ENCODE assay signal across 20 mouse cellular contexts in the genomic region with DNA sequence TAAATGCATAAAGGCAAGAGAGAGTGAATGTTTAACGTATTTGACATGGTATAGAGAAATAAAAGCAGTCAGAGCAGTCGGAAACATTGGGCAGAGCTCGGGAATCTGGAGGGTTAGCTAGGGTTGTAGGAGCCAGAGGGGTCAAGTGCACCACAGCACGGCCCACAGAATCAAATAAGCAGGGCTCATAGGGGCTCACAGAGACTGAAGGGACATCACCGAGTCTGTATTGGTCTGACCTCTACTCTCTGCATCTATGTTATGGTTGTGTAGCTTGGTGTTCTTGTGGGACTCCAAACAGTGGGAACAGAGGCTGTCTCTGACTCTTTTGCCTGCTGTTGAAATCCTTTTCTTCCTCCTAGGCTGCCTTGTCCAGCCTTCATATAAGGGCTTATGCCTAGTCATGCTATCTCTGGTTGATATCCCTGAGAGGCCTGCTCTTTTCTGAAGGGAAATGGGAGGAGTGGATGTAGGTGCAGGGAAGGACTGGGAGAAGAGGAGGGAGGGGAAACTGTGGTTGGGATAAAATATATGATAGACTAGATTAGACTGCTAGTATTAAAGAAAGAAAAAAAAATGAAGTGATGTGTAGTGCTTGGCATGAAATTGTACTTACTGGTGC. TPM values are rescaled to one million over a fixed set of nuclear protein-coding genes. Genes with fewer than 3 reads are reported as not detected.
DNase-seq lines count a peak whose midpoint lies in the region; ATAC-seq and TF ChIP-seq lines count a peak whose summit lies in the region.
"Had no signal": no experiment of that assay in that cellular context is flagged by ENCODE, and none has a peak within 500 bp of the region (broad histone marks: within the 10 kb centered on the region; RNA-seq: fewer than 3 reads in every experiment).

No protein-coding gene starts in this region.

- no peak for DNase-seq in hindbrain, embryonic 10.5 days (ENCODE audit: low spot score)
- DNase-seq in c-Kit-positive CD71-positive TER-119-positive erythroid progenitor cells, embryonic 14.5 days (ENCODE audit: low spot score), result peak; percentile 23
- peak; percentile 20 for DNase-seq in liver, embryonic 13.5 days
- DNase-seq in liver, postnatal 0 days, result no peak
- DNase-seq in adrenal gland, postnatal 14 days, result no peak
- no peak for DNase-seq in cerebellum, adult 18-20 months
- no peak for DNase-seq in adrenal gland, postnatal 25 days
- DNase-seq: adrenal gland, adult 2 months; cerebellum, adult 2 months; cerebellum, postnatal 14 days; gastrocnemius, adult 2 months; gastrocnemius, postnatal 25 days; heart, postnatal 4 days had no signal

- peak; percentile 14; the same call in 1 of the 2 replicates for ATAC-seq in hindbrain, embryonic 16.5 days
- peak; percentile 81 for ATAC-seq in liver, embryonic 13.5 days (ENCODE audit: low read depth)
- ATAC-seq in liver, postnatal 0 days, result peak; percentile 47
- ATAC-seq: forebrain, embryonic 14.5 days; intestine, embryonic 15.5 days had no signal

- no peaks in the 10 kb centered on the region for H3K9me3 ChIP-seq in hindbrain, embryonic 16.5 days (ENCODE audit: control insufficient read depth, low read length)
- H3K9me3 ChIP-seq in hindbrain, embryonic 10.5 days, result no peaks in the 10 kb centered on the region
- no peaks in the 10 kb centered on the region for H3K9me3 ChIP-seq in liver, embryonic 13.5 days (replicated peaks)
- H3K9me3 ChIP-seq in liver, postnatal 0 days (ENCODE audit: low read length), result no peaks in the 10 kb centered on the region
- H3K9me3 ChIP-seq: embryonic facial prominence, embryonic 13.5 days; forebrain, embryonic 10.5 days; heart, embryonic 13.5 days; hindbrain, embryonic 13.5 days; intestine, embryonic 15.5 days had no signal

- 91% methylated on average over 5 of the region's 5 CpGs for WGBS in hindbrain, embryonic 16.5 days
- WGBS in hindbrain, embryonic 10.5 days, result 90% methylated on average over 5 of the region's 5 CpGs
- WGBS in liver, embryonic 13.5 days (ENCODE audit: insufficient replicate concordance), result 81% methylated on average over 5 of the region's 5 CpGs
- WGBS in liver, postnatal 0 days (ENCODE audit: insufficient replicate concordance), result 80% methylated on average over 5 of the region's 5 CpGs

- no peak overlapping the region for H3K4me3 ChIP-seq in hindbrain, embryonic 16.5 days (ENCODE audit: low read length)
- H3K4me3 ChIP-seq in hindbrain, embryonic 10.5 days, result no peak overlapping the region
- H3K4me3 ChIP-seq in liver, embryonic 13.5 days (replicated peaks), result no peak overlapping the region
- H3K4me3 ChIP-seq in liver, postnatal 0 days (ENCODE audit: low read depth, low read length), result no peak overlapping the region
- H3K4me3 ChIP-seq: embryonic facial prominence, embryonic 13.5 days; forebrain, embryonic 10.5 days; gastrocnemius, adult 2 months; heart, embryonic 13.5 days; hindbrain, embryonic 13.5 days; intestine, embryonic 15.5 days had no signal

- TF ChIP-seq EP300 in liver, postnatal 0 days (IDR thresholded peaks at IDR 0.05; ENCODE audit: low read depth), result no peak

- H3K36me3 ChIP-seq in hindbrain, embryonic 16.5 days (ENCODE audit: control insufficient read depth, insufficient read depth, low read length), result no peaks in the 10 kb centered on the region
- peaks cover 9% of the 10 kb centered on the region for H3K36me3 ChIP-seq in hindbrain, embryonic 10.5 days
- peaks cover 10% of the 10 kb centered on the region; the same call in 1 of the 2 replicates for H3K36me3 ChIP-seq in liver, embryonic 13.5 days
- H3K36me3 ChIP-seq in liver, postnatal 0 days (replicated peaks; ENCODE audit: insufficient read depth, low read length), result 0 out of 2 replicates have a peak, but pooled peaks cover 2% of the 10 kb centered on the region
- H3K36me3 ChIP-seq: hindbrain, embryonic 13.5 days; intestine, embryonic 15.5 days had no signal

- no peak overlapping the region for H3K27ac ChIP-seq in hindbrain, embryonic 16.5 days (ENCODE audit: low read depth, low read length)
- no peak overlapping the region for H3K27ac ChIP-seq in hindbrain, embryonic 10.5 days
- H3K27ac ChIP-seq in liver, embryonic 13.5 days, result peak overlapping the region; percentile 83
- no peak overlapping the region for H3K27ac ChIP-seq in liver, postnatal 0 days (ENCODE audit: low read depth)
- H3K27ac ChIP-seq: embryonic facial prominence, embryonic 13.5 days; forebrain, embryonic 10.5 days; gastrocnemius, adult 2 months; heart, embryonic 13.5 days; hindbrain, embryonic 13.5 days; intestine, embryonic 15.5 days had no signal

- H3K9ac ChIP-seq in hindbrain, embryonic 16.5 days (ENCODE audit: low read depth, low read length), result no peak overlapping the region
- H3K9ac ChIP-seq in liver, embryonic 13.5 days, result peak overlapping the region; percentile 43; the same call in 1 of the 2 replicates
- no peak overlapping the region for H3K9ac ChIP-seq in liver, postnatal 0 days (replicated peaks)
- H3K9ac ChIP-seq: embryonic facial prominence, embryonic 13.5 days; heart, embryonic 13.5 days; hindbrain, embryonic 13.5 days; intestine, embryonic 15.5 days had no signal

- TF ChIP-seq CTCF in liver, postnatal 0 days (IDR thresholded peaks at IDR 0.05; ENCODE audit: low read depth), result no peak

- H3K27me3 ChIP-seq in hindbrain, embryonic 16.5 days (replicated peaks; ENCODE audit: control insufficient read depth, insufficient read depth, low read length), result no peaks in the 10 kb centered on the region
- no peaks in the 10 kb centered on the region for H3K27me3 ChIP-seq in hindbrain, embryonic 10.5 days (ENCODE audit: insufficient read depth, poor library complexity, severe bottlenecking)
- H3K27me3 ChIP-seq in liver, embryonic 13.5 days, result no peaks in the 10 kb centered on the region
- H3K27me3 ChIP-seq in liver, postnatal 0 days (ENCODE audit: insufficient read depth, low read length), result no peaks in the 10 kb centered on the region
- H3K27me3 ChIP-seq: embryonic facial prominence, embryonic 13.5 days; heart, embryonic 13.5 days; hindbrain, embryonic 13.5 days; intestine, embryonic 15.5 days had no signal

- no peak overlapping the region for H3K4me2 ChIP-seq in hindbrain, embryonic 16.5 days (ENCODE audit: low read length)
- H3K4me2 ChIP-seq in liver, embryonic 13.5 days, result peak overlapping the region; percentile 33
- no peak overlapping the region for H3K4me2 ChIP-seq in liver, postnatal 0 days (ENCODE audit: low read depth, low read length)
- H3K4me2 ChIP-seq: embryonic facial prominence, embryonic 13.5 days; heart, embryonic 13.5 days; hindbrain, embryonic 13.5 days; intestine, embryonic 15.5 days had no signal

- H3K4me1 ChIP-seq in hindbrain, embryonic 16.5 days (ENCODE audit: control insufficient read depth, insufficient read depth, low read depth, low read length), result no peaks in the 10 kb centered on the region
- H3K4me1 ChIP-seq in hindbrain, embryonic 10.5 days (replicated peaks), result no peaks in the 10 kb centered on the region
- peaks cover 33% of the 10 kb centered on the region for H3K4me1 ChIP-seq in liver, embryonic 13.5 days (replicated peaks)
- H3K4me1 ChIP-seq in liver, postnatal 0 days (ENCODE audit: insufficient read depth), result no peaks in the 10 kb centered on the region
- H3K4me1 ChIP-seq: embryonic facial prominence, embryonic 13.5 days; hindbrain, embryonic 13.5 days; intestine, embryonic 15.5 days had no signal

RNA-seq across cellular contexts. Expression of gene Tbr1, which starts 43.4 kb away (rescaled TPM):
- 0.45 and 1.4 TPM in 2 replicates for polyA plus RNA-seq in hindbrain, embryonic 16.5 days (2015; fragmentation: Nextera tagmentation; extraction: Ambion mirVana)
- polyA plus RNA-seq in hindbrain, embryonic 10.5 days (2016; fragmentation: Nextera tagmentation; extraction: Ambion mirVana), result 0.30 TPM in 1 of 2 replicates, not detected in the other
- not detected in 2 replicates for polyA plus RNA-seq in liver, embryonic 13.5 days (2015; fragmentation: Nextera tagmentation; extraction: Ambion mirVana)
- polyA plus RNA-seq in liver, postnatal 0 days (2015; fragmentation: Nextera tagmentation; extraction: Ambion mirVana), result not detected in 2 replicates
- total RNA-seq in adrenal gland, postnatal 14 days (2021), result not detected in 2 replicates
- total RNA-seq in adrenal gland, postnatal 25 days (2021), result not detected in 2 replicates
- total RNA-seq: adrenal gland, adult 2 months; gastrocnemius, adult 2 months; gastrocnemius, postnatal 25 days; heart, postnatal 4 days had no signal
- polyA plus RNA-seq: intestine, embryonic 15.5 days had no signal

RNA-seq across cellular contexts. Expression of gene Psmd14, which starts 47.9 kb away (rescaled TPM):
- 179 and 183 TPM in 2 replicates for polyA plus RNA-seq in hindbrain, embryonic 16.5 days (2015; fragmentation: Nextera tagmentation; extraction: Ambion mirVana)
- polyA plus RNA-seq in hindbrain, embryonic 10.5 days (2016; fragmentation: Nextera tagmentation; extraction: Ambion mirVana), result 239 and 256 TPM in 2 replicates
- 166 and 184 TPM in 2 replicates for polyA plus RNA-seq in liver, embryonic 13.5 days (2015; fragmentation: Nextera tagmentation; extraction: Ambion mirVana)
- polyA plus RNA-seq in liver, postnatal 0 days (2015; fragmentation: Nextera tagmentation; extraction: Ambion mirVana), result 70.8 and 83.4 TPM in 2 replicates
- 92.3 and 95.3 TPM in 2 replicates for total RNA-seq in adrenal gland, postnatal 14 days (2021)
- 89.9 and 97.1 TPM in 2 replicates for total RNA-seq in adrenal gland, postnatal 25 days (2021)

Comparison
In these comparisons a context has a peak if more than half of its experiments do, and no peak if none do; other contexts are left out.
1. DNase-seq: peak in c-Kit-positive CD71-positive TER-119-positive erythroid progenitor cells, embryonic 14.5 days (single experiment) and liver, embryonic 13.5 days (single experiment); none in hindbrain, embryonic 10.5 days (single experiment), liver, postnatal 0 days (single experiment), adrenal gland, postnatal 14 days (single experiment), cerebellum, adult 18-20 months (0 of 2) and adrenal gland, postnatal 25 days (single experiment).
2. ATAC-seq: peak in every context shown above with its lines; median percentile 81 in liver, embryonic 13.5 days; 47 in liver, postnatal 0 days; 14 in hindbrain, embryonic 16.5 days.